In the genomic region with DNA sequence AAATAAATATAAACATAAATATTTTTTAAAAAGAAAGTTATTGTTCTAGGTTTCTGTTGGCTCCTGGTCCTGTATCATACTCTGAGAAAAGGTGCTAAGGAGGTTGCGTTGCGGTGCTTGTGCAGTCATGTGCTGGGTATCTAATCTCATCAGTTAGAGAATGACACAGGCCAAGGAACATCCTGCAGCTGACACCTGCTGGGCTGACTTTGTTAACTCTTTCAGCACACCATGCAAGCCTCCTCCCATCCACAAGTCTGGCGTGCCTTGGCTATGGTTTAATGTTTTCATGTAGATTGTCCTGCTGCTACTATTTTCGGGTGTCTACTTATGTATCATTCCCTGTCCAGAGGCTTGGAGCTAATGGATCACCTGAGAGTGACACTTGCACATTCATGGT, we compare ENCODE assay signal across 17 mouse cellular contexts. TPM values are rescaled to one million over a fixed set of nuclear protein-coding genes. Genes with fewer than 3 reads are reported as not detected.
DNase-seq lines count a peak whose midpoint lies in the region; ATAC-seq lines count a peak whose summit lies in the region.
"Had no signal": no experiment of that assay in that cellular context is flagged by ENCODE, and none has a peak within 500 bp of the region (broad histone marks: within the 10 kb centered on the region; RNA-seq: fewer than 3 reads in every experiment).

No protein-coding gene starts in this region.

- H3K27ac ChIP-seq in forebrain, embryonic 16.5 days (ENCODE audit: low read length): no peak overlapping the region
- no peak overlapping the region for H3K27ac ChIP-seq in intestine, embryonic 15.5 days
- H3K27ac ChIP-seq: embryonic facial prominence, embryonic 12.5 days; forebrain, embryonic 15.5 days; hindbrain, embryonic 12.5 days had no signal

- no peak for ATAC-seq in forebrain, embryonic 16.5 days
- no peak for ATAC-seq in intestine, embryonic 15.5 days
- ATAC-seq: forebrain, embryonic 15.5 days; hindbrain, embryonic 16.5 days; inflammation-experienced regulatory T-cells, adult 6 months had no signal

- H3K4me3 ChIP-seq in forebrain, embryonic 16.5 days (replicated peaks; ENCODE audit: low read length): no peak overlapping the region
- H3K4me3 ChIP-seq in intestine, embryonic 15.5 days (replicated peaks): no peak overlapping the region
- H3K4me3 ChIP-seq: embryonic facial prominence, embryonic 12.5 days; forebrain, embryonic 15.5 days; heart, embryonic 13.5 days; hindbrain, embryonic 12.5 days had no signal

- no peaks in the 10 kb centered on the region for H3K36me3 ChIP-seq in forebrain, embryonic 16.5 days (ENCODE audit: control insufficient read depth, insufficient read depth)
- H3K36me3 ChIP-seq in intestine, embryonic 15.5 days: peaks cover 2% of the 10 kb centered on the region

- intact Hi-C loops in heart, postnatal 25 days (cut with DNase I): no loop called here

- DNase-seq in heart, adult 11 months: peak; percentile 77
- no peak for DNase-seq in heart, postnatal 25 days (ENCODE audit: low spot score)
- DNase-seq in thymus, adult 18-20 months: peak; percentile 20 to 25
- peak; percentile 31 to 32 for DNase-seq in thymus, postnatal 10 days (ENCODE audit: low spot score in 2 of 2)
- DNase-seq in thymus, postnatal 4 days: peak; percentile 49
- DNase-seq: adrenal gland, adult 2 months; adrenal gland, postnatal 25 days; heart, postnatal 4 days had no signal

- no peaks in the 10 kb centered on the region for H3K27me3 ChIP-seq in forebrain, embryonic 16.5 days (replicated peaks; ENCODE audit: control insufficient read depth, insufficient read depth, low read length)
- H3K27me3 ChIP-seq in intestine, embryonic 15.5 days (replicated peaks): no peaks in the 10 kb centered on the region
- H3K27me3 ChIP-seq: CH12.LX; embryonic facial prominence, embryonic 12.5 days; forebrain, embryonic 15.5 days; heart, embryonic 13.5 days; hindbrain, embryonic 12.5 days had no signal

- H3K9ac ChIP-seq in forebrain, embryonic 16.5 days (replicated peaks; ENCODE audit: low read depth, low read length): no peak overlapping the region
- no peak overlapping the region for H3K9ac ChIP-seq in intestine, embryonic 15.5 days
- H3K9ac ChIP-seq: embryonic facial prominence, embryonic 12.5 days; forebrain, embryonic 15.5 days; heart, embryonic 13.5 days; hindbrain, embryonic 12.5 days had no signal

- WGBS in forebrain, embryonic 16.5 days: 84% methylated on average over 4 of the region's 4 CpGs
- WGBS in intestine, embryonic 15.5 days: 80% methylated on average over 4 of the region's 4 CpGs

- H3K9me3 ChIP-seq in forebrain, embryonic 16.5 days (ENCODE audit: control insufficient read depth, low read length): no peaks in the 10 kb centered on the region
- H3K9me3 ChIP-seq in intestine, embryonic 15.5 days: no peaks in the 10 kb centered on the region
- H3K9me3 ChIP-seq: embryonic facial prominence, embryonic 12.5 days; forebrain, embryonic 15.5 days; hindbrain, embryonic 12.5 days had no signal

- H3K4me2 ChIP-seq in forebrain, embryonic 16.5 days (ENCODE audit: low read length): no peak overlapping the region
- no peak overlapping the region for H3K4me2 ChIP-seq in intestine, embryonic 15.5 days (replicated peaks)
- H3K4me2 ChIP-seq: embryonic facial prominence, embryonic 12.5 days; forebrain, embryonic 15.5 days; heart, embryonic 13.5 days; hindbrain, embryonic 12.5 days had no signal

- H3K4me1 ChIP-seq in forebrain, embryonic 16.5 days (replicated peaks; ENCODE audit: control insufficient read depth, insufficient read depth, low read length): peaks cover 12% of the 10 kb centered on the region; the same call in 1 of the 2 replicates
- peaks cover 22% of the 10 kb centered on the region; the same call in 1 of the 2 replicates for H3K4me1 ChIP-seq in intestine, embryonic 15.5 days (replicated peaks)

RNA-seq across cellular contexts. Expression of a gene that starts 14.3 kb away (rescaled TPM):
- 10 to 100 TPM; 33.1 to 33.3 TPM for total RNA-seq in heart, postnatal 25 days (2021)
- polyA plus RNA-seq in forebrain, embryonic 16.5 days (2015; fragmentation: Nextera tagmentation; extraction: Ambion mirVana): 35.8 and 37.3 TPM in 2 replicates
- 27.2 and 38.3 TPM in 2 replicates for polyA plus RNA-seq in intestine, embryonic 15.5 days (2015; fragmentation: Nextera tagmentation; extraction: Ambion mirVana)
